Mouse (Mus musculus): Measurements from ENCODE around the gene Grb14. TPM values are rescaled to one million over a fixed set of nuclear protein-coding genes. Genes with fewer than 3 reads are reported as not detected.

Gene Grb14
- polyA plus RNA-seq, 1 experiment from 2014 or later = 24.7 TPM

Other genes with a start within 250 kb of the Grb14 start
- 4.3 and 4.5 TPM in 2 replicates for gene Cobll1, start 214.4 kb upstream of the Grb14 start, polyA plus RNA-seq (2014; fragmentation: Nextera tagmentation; extraction: Ambion mirVana)

Measured in hindbrain, embryonic 14.5 days (tissue).